ENCODE assay signal across 13 mouse cellular contexts in genomic region chr13:42992306-42992705, GRCm38 (mm10).
DNase-seq lines count a peak whose midpoint lies in the region; ATAC-seq and TF ChIP-seq lines count a peak whose summit lies in the region.
"Had no signal": no experiment of that assay in that cellular context is flagged by ENCODE, and none has a peak within 500 bp of the region (broad histone marks: within the 10 kb centered on the region; RNA-seq: fewer than 3 reads in every experiment).

No protein-coding gene starts in this region.

- H3K4me1 ChIP-seq in hindbrain, postnatal 0 days (ENCODE audit: insufficient read depth, low read length) = peaks cover 11% of the 10 kb centered on the region
- no peaks in the 10 kb centered on the region for H3K4me1 ChIP-seq in hindbrain, embryonic 12.5 days
- H3K4me1 ChIP-seq in forebrain, embryonic 14.5 days (ENCODE audit: control insufficient read depth, insufficient read depth, low read length) = peaks cover 11% of the 10 kb centered on the region
- H3K4me1 ChIP-seq: heart, embryonic 10.5 days had no signal

- 44% methylated on average over 4 of the region's 4 CpGs for WGBS in hindbrain, postnatal 0 days
- 61% methylated on average over 4 of the region's 4 CpGs for whole genome bisulfite sequencing in hindbrain, embryonic 12.5 days
- 17% methylated on average over 4 of the region's 4 CpGs for WGBS in forebrain, embryonic 14.5 days

- no peak overlapping the region for H3K4me2 ChIP-seq in hindbrain, postnatal 0 days (ENCODE audit: low read depth, low read length)
- H3K4me2 ChIP-seq in hindbrain, embryonic 12.5 days (replicated peaks) = no peak overlapping the region
- H3K4me2 ChIP-seq in forebrain, embryonic 14.5 days (ENCODE audit: low read length) = no peak overlapping the region
- H3K4me2 ChIP-seq: intestine, embryonic 15.5 days; limb, embryonic 13.5 days; neural tube, embryonic 13.5 days had no signal

- H3K4me3 ChIP-seq in hindbrain, postnatal 0 days (ENCODE audit: low read length) = no peak overlapping the region
- no peak overlapping the region for H3K4me3 ChIP-seq in hindbrain, embryonic 12.5 days
- H3K4me3 ChIP-seq in forebrain, embryonic 14.5 days (ENCODE audit: low read depth, low read length) = no peak overlapping the region
- H3K4me3 ChIP-seq: heart, embryonic 10.5 days; intestine, embryonic 15.5 days; limb, embryonic 13.5 days; neural tube, embryonic 13.5 days had no signal

- no peaks in the 10 kb centered on the region for H3K27me3 ChIP-seq in hindbrain, postnatal 0 days (ENCODE audit: insufficient read depth, low read length)
- no peaks in the 10 kb centered on the region for H3K27me3 ChIP-seq in hindbrain, embryonic 12.5 days
- H3K27me3 ChIP-seq in forebrain, embryonic 14.5 days (replicated peaks; ENCODE audit: control insufficient read depth, insufficient read depth, low read length) = no peaks in the 10 kb centered on the region
- H3K27me3 ChIP-seq: intestine, embryonic 15.5 days; limb, embryonic 13.5 days; neural tube, embryonic 13.5 days had no signal

- H3K27ac ChIP-seq in hindbrain, postnatal 0 days = no peak overlapping the region
- H3K27ac ChIP-seq in hindbrain, embryonic 12.5 days = no peak overlapping the region
- H3K27ac ChIP-seq in forebrain, embryonic 14.5 days (ENCODE audit: low read depth, low read length) = no peak overlapping the region; the same call in 1 of the 2 replicates
- H3K27ac ChIP-seq: heart, embryonic 10.5 days; intestine, embryonic 15.5 days; limb, embryonic 13.5 days; neural tube, embryonic 13.5 days had no signal

- no peak for TF ChIP-seq CTCF in hindbrain, postnatal 0 days (IDR thresholded peaks at IDR 0.05; ENCODE audit: low read depth)

- intact Hi-C loops in left cerebral cortex, postnatal 4 days (cut with DNase I) = no loop called here

- peak; percentile 42 for DNase-seq in hindbrain, postnatal 0 days (ENCODE audit: low spot score)
- peak; percentile 19 for DNase-seq in left cerebral cortex, postnatal 4 days
- DNase-seq in left cerebral cortex, adult 9 months (ENCODE audit: low spot score in 2 of 2) = no peak
- peak; percentile 91 for DNase-seq in forebrain, embryonic 14.5 days (ENCODE audit: low spot score)
- peak; percentile 52 for DNase-seq in retina, embryonic 14.5 days (ENCODE audit: low spot score)
- no peak for DNase-seq in cerebellum, adult 9-10 months
- DNase-seq: gastrocnemius, postnatal 25 days; thymus, adult 18-20 months had no signal

- H3K9ac ChIP-seq in hindbrain, postnatal 0 days (replicated peaks; ENCODE audit: low read length) = no peak overlapping the region
- H3K9ac ChIP-seq in hindbrain, embryonic 12.5 days = no peak overlapping the region
- no peak overlapping the region for H3K9ac ChIP-seq in forebrain, embryonic 14.5 days (ENCODE audit: low read length)
- H3K9ac ChIP-seq: intestine, embryonic 15.5 days; limb, embryonic 13.5 days; neural tube, embryonic 13.5 days had no signal

- H3K9me3 ChIP-seq in hindbrain, postnatal 0 days (ENCODE audit: low read length) = no peaks in the 10 kb centered on the region
- no peaks in the 10 kb centered on the region for H3K9me3 ChIP-seq in hindbrain, embryonic 12.5 days (replicated peaks)
- H3K9me3 ChIP-seq in forebrain, embryonic 14.5 days (replicated peaks; ENCODE audit: control insufficient read depth, low read length) = no peaks in the 10 kb centered on the region
- H3K9me3 ChIP-seq: heart, embryonic 10.5 days; intestine, embryonic 15.5 days; limb, embryonic 13.5 days had no signal

- no peaks in the 10 kb centered on the region for H3K36me3 ChIP-seq in hindbrain, postnatal 0 days (ENCODE audit: insufficient read depth, low read length)
- H3K36me3 ChIP-seq in hindbrain, embryonic 12.5 days = no peaks in the 10 kb centered on the region
- H3K36me3 ChIP-seq in forebrain, embryonic 14.5 days (ENCODE audit: control insufficient read depth, insufficient read depth, low read length) = no peaks in the 10 kb centered on the region
- H3K36me3 ChIP-seq: heart, embryonic 10.5 days; intestine, embryonic 15.5 days; limb, embryonic 13.5 days; neural tube, embryonic 13.5 days had no signal

- ATAC-seq in hindbrain, postnatal 0 days = no peak
- no peak for ATAC-seq in hindbrain, embryonic 12.5 days (ENCODE audit: low FRiP score)
- ATAC-seq in forebrain, embryonic 14.5 days = peak; percentile 58
- ATAC-seq: intestine, embryonic 15.5 days had no signal

Comparison
In these comparisons a context has a peak if more than half of its experiments do, and no peak if none do; other contexts are left out.
1. DNase-seq: peak in hindbrain, postnatal 0 days (single experiment), left cerebral cortex, postnatal 4 days (single experiment), forebrain, embryonic 14.5 days (single experiment) and retina, embryonic 14.5 days (single experiment); none in left cerebral cortex, adult 9 months (0 of 2) and cerebellum, adult 9-10 months (single experiment).